Mouse (Mus musculus) adrenal gland, postnatal 36 days (tissue): Measurements from ENCODE around the gene Etl4. TPM values are rescaled to one million over a fixed set of nuclear protein-coding genes. Genes with fewer than 3 reads are reported as not detected.
"Not testable (repeated sequence)": the region's sequence is repeated elsewhere in the genome, so short reads cannot be mapped to it uniquely, and the experiment has no call there.

Experiments
- DNase-seq, 2 experiments: peaks; one replicate each; pipeline ENCODE4 v3.0.0; 2021; ENCODE audit warnings: mixed read lengths in 1 of 2
- total RNA-seq, 2 experiments: library from RNA; stranded (reverse); gene quantifications; 2 replicates each; pipeline ENCODE4 v1.2.3; 2021

Etl4 gene
- total RNA-seq, 2 experiments from 2014 or later: 20.2 to 27.6 TPM

- no peak for DNase-seq
Measured at GRCm38 (mm10) chr2:20324954-20325353, 415.4 kb downstream of the Etl4 start.

GRCm38 (mm10) chr2:20336176-20336575 is 426.6 kb downstream of the Etl4 start:
- DNase-seq: no peak

DNA sequence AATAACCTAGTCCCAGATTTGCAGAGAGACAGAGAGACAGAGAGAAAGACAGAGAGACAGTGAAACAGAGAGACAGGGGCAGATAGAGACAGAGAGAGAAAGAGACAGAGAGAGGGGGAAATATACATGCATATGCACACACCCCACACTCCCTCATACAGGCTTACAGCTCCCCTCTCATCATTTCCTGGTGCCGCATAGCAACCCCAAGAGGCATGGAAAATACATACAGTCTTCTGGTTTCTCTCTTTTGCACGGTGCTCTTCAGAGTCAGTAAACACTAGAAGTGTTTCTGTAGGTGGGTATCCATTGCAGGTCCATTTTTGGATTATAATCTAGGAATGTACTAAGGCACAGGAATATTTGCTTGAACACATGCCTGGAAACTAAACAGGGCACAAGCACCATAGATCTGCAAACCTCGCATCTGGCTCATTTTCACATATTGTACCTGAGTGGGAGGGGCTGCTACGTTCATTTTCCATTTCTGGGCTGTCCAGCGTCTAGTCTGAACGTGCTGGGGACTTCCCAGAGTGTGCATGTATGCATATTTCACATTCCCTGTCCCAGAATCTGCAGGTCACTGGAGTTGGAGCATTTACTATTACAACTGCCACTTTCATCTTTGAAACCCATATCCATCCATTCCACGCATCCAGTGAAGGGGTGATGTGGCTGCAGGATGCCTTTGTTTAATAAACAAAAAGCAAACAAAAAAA is 429.6 kb downstream of the Etl4 start:
- no peak for DNase-seq

DNA sequence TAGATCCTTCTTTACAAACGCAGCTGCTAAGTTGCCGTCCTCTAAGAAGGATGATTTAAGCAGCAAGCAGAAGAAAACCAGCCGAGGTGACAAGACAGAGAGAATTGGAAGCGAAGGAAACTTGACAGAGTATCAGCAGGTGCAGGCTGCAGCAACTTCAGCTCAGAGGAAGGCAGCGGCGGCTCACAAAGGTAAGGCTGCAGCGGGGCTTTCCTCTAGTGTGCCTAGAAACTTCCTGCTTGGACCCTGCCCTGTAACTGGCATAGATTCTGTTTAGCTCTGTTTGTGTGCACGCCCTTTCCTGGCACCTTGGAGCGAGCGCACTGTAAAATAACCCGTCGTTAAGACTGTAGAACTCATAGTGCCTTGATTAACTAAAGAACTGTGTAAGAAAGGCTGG is 430.3 kb downstream of the Etl4 start:
- no peak for DNase-seq

- no peak for DNase-seq
Measured at GRCm38 (mm10) chr2:20346873-20347272, 437.3 kb downstream of the Etl4 start.

DNA sequence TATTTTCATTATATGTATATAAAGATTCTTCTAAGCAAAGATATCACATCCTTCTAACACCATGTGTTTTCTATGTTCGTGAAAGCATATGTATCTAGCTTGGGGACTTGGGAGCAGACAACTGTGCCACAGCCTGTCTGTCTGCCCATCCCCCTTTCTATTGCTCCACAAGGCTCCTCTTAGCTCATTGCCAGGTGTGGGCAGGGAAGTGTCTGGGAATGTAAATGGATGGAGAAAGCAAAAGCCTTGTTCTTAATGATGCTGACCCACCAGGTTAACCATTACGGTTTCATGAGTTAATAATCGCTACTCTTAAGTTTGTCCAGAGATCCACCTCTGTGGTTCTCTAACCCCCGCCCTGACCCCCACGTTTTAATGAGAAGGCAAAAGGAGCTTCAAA is 439.7 kb downstream of the Etl4 start:
- no peak for DNase-seq

GRCm38 (mm10) chr2:20352796-20353195 is 443.2 kb downstream of the Etl4 start:
- no peak for DNase-seq

- DNase-seq: no peak
Measured at GRCm38 (mm10) chr2:20377026-20377425, 467.4 kb downstream of the Etl4 start.

DNA sequence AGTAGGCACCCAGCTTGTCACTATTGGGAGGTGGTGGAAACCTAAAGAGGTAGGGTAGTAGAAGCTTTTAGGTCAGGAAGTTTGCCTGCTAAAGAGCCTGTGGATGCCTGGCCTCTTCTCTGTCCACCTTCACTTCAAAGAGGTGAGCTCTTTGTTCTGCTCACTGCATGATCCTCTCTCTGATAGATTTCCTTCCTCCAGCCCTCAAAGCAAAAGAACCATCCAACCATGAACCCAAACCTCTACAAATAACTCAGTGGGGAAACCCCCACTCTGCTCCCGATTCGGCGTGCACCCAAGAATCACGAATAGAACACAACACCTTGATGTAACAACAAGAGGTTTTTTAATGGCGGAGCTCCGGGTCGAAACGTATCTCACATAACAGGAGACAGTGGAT is 471.3 kb downstream of the Etl4 start:
- not testable (repeated sequence) for DNase-seq

DNA sequence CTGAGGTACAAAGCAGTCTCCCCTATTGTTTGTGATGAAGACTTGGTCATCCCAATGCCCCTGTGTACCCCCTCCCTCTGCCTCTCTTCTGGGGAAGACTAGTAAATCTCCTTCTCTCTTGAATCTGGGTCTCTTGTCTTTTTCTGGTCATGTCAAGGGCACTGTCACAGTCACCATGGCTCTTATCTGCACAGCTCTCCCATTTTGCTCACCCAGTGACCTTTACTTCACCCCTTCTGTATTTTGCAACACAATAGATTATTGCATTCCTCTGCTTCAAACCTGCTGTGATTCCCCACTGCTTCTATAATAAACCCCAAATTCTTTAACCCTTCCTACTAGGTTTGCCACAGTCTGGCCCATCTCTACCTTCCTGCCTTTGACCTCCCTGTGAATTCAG is 484.5 kb downstream of the Etl4 start:
- no peak for DNase-seq

GRCm38 (mm10) chr2:20396978-20397377 is 487.4 kb downstream of the Etl4 start:
- DNase-seq: no peak

GRCm38 (mm10) chr2:20400556-20400955 is 491.0 kb downstream of the Etl4 start:
- DNase-seq: no peak

DNA sequence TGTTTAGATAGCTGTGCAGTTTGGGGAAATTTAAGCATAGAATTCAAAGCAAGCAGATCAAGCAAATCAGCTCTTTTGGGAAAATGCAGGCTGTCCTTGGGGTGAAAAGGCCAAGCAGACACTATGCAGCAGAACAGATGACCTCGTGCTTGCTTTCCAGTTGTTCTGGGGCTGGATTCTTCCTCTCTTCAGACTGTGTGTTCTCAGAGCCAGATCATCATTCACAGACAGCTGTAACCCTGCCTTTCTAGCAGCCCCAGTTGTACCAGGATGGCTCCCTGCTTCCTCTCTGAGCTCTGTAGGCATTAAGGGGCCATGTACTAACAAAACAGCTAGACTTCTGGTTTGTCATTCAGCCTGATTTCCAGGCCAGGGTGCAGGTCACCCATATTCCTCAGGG is 494.8 kb downstream of the Etl4 start:
- DNase-seq: no peak

GRCm38 (mm10) chr2:20407101-20407500 is 497.5 kb downstream of the Etl4 start:
- no peak for DNase-seq

- no peak for DNase-seq
Measured at GRCm38 (mm10) chr2:20414856-20415255, 505.3 kb downstream of the Etl4 start.

DNA sequence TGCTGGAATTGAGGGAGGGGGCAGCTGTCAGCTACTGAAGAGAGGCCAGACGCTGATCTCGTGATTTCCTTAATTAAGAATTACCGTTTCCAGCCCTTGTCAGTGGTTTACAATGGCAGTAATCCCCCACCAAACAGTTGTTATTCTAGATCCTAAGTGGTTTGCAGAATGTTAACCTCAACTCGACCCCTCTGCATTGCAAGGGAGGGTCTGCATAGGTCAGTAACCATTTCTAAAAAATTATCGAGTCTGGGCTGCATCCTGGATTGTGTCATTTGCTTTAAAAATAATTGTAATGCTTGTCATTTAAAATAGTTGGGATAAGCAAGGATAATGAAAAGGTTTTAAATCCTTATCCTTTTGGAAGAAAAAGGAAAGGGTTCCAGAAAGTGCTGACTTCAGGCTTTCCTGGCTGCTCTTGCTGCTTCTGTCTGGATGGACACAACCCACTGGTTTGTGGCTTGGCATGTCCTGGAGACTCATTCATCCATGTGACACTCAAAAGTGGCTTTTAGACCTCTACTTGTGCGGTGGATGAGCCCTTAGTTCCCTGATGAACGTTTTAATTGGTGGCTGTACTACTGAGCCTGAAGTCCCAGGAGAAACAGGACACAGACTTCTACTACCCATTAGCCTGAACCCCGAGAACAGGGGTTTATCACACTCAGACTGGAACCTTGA is 507.5 kb downstream of the Etl4 start:
- DNase-seq: no peak

DNA sequence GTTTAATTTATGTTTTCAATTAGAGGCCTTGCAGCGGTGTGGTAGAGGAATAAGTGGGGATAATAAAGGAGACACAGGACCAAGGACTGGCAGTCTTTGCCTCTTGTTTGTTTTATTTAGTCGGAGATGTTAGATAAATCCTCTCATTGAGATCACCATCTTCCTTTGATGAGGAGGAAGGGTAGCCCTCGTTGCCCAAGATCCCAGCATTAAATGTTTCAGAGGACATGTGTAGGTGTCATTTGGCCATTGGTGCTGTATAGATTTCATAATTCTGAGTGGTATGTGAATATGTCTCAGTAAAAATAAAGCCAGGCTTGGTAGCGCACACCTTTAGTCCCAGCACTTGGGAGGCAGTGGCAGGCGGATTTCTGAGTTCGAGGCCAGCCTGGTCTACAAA is 508.4 kb downstream of the Etl4 start:
- no peak for DNase-seq

DNA sequence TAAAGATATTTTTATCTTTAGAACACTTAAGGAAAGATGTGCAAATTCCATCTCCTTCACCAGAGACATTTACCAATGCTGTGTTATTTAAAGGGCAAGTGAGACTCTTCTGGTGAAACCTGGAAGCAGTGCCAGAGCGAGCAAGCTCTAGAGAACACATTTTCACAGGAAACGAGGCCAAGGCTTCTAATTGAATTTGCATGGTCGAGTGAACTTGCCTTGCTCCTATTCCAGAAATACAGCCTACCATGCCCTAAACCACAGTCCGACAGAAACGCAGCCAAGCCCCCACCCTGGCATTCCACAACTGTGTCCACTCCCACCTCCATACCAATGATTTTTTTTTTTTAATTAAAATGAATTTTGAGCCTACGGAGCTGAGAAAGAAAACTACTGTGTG is 510.4 kb downstream of the Etl4 start:
- DNase-seq: no peak

DNA sequence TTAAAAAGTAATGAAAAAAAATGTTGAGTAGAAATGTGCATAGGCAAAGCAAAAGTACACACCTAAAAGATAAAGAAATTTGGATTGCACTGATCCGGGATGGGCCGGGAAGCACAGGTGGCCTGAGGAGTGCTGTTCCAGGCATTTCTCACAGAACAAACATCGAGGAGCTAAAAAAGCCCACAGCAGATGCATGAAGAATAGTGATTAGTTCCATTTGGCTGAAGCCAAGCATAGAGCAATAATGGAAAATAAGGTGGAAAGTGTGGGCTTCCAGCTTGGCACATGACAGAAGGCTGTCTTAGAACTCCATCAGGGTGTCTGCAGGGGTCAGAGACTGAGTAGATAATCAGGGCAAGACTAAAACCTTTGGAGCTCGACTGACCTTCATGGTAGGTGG is 512.7 kb downstream of the Etl4 start:
- no peak for DNase-seq

DNA sequence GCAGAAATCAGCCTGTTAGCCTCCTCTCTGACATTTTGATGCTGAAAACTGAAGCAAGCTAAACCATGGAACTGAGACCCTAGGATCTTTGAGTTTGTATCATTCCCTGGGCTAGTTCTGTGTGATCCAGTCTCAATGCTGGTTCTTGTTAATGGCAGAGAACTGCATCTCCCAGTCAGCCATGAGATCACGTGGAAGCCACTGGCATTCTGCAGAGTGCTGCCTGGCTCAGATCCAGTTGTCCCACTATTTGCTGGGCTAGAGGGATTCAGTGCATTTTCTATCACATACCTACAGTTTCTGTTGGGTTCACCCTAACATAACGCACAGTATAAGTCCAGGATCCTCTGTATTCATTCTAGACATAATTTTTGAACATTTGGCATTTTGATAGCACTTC is 524.1 kb downstream of the Etl4 start:
- DNase-seq: no peak

GRCm38 (mm10) chr2:20435530-20435929 is 526.0 kb downstream of the Etl4 start:
- DNase-seq: no peak

DNA sequence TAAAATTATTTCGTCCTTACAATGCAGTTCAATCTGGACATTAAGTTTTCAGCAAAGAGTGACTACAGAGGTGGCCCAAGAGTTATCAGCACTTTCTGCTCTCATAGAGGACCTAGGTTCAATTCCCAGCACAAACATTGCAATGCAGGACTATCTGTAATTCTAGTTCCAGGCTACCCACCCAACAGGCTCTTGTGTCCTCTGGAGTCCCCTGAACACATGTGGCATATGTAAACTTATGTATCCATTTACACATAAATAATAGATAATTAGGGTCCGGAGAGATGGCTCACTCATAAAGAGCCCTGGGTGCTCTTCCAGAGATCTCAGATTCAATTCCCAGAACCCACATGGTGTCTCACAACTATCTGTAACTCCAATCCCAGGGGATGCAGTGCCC is 533.2 kb downstream of the Etl4 start:
- DNase-seq: no peak

DNA sequence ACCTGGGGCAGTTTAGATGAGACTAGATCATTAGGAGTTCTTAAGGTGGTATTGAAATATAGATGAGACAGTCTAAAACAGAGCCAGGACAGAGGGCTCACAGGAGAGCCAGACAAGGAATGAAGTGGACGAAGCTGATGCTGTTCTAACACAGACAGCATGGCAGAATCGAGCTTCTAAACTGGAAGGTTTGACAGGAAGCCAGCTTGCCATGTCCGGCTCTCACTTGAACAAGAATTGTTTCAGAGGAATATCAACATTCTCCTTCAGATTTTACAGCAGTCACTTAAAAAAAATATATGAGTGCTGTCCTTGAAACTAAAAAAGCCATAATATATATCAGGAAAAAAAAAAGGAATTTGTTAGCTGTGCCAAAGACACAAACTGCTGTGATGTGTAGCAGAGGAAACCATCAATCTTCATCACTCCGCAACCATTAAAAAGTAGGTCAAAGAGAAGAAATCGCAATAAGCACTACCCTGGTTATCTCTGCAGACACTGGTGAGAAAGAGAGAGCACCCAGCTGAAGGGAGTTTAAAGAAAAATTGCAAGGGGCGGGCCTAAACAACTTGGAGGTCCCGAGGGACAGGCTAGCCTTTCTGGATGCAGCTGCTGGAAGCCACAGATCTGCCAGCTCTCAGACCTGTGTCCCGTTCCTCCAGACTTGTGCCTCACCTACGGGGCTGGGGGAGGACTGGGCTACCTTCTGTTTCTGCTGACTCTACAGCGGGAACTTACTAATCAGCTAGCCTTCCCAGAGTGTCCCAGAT is 534.3 kb downstream of the Etl4 start:
- peak in 1 of 2 experiments; percentile 36 for DNase-seq
